ENCODE assay signal across 22 mouse cellular contexts in genomic region chr17:79511218-79511617, GRCm38 (mm10).
DNase-seq lines count a peak whose midpoint lies in the region.
"Had no signal": no experiment of that assay in that cellular context is flagged by ENCODE, and none has a peak within 500 bp of the region (broad histone marks: within the 10 kb centered on the region; RNA-seq: fewer than 3 reads in every experiment).

No protein-coding gene starts in this region.

- H3K27me3 ChIP-seq in heart, embryonic 10.5 days (ENCODE audit: insufficient read depth, poor library complexity, severe bottlenecking) = no peaks in the 10 kb centered on the region
- H3K27me3 ChIP-seq: embryonic facial prominence, embryonic 15.5 days; heart, embryonic 15.5 days; intestine, embryonic 15.5 days had no signal

- peaks cover 24% of the 10 kb centered on the region for H3K4me1 ChIP-seq in heart, embryonic 10.5 days
- H3K4me1 ChIP-seq: forebrain, embryonic 10.5 days; hindbrain, embryonic 10.5 days; intestine, embryonic 15.5 days had no signal

- DNase-seq in adrenal gland, postnatal 10 days = peak; percentile 12
- no peak for DNase-seq in adrenal gland, postnatal 4 days (ENCODE audit: low spot score in 2 of 2)
- DNase-seq in heart, embryonic 10.5 days (ENCODE audit: low spot score) = peak; percentile 68
- DNase-seq in heart, postnatal 10 days = no peak
- peak; percentile 52 for DNase-seq in adipocyte (ENCODE audit: low spot score)
- DNase-seq in skeletal muscle tissue, adult 2 months (ENCODE audit: low read depth, low spot score) = peak; percentile 19
- DNase-seq in ovary, postnatal 14 days (ENCODE audit: low spot score) = no peak
- DNase-seq: B cell, adult 2 months; cerebellum, adult 18-20 months; cerebellum, adult 9-11 months; cerebellum, postnatal 36 days; embryo, embryonic 11 days; gastrocnemius, adult 2 months; gastrocnemius, postnatal 25 days had no signal

- H3K9me3 ChIP-seq in heart, embryonic 10.5 days = no peaks in the 10 kb centered on the region
- H3K9me3 ChIP-seq: embryonic facial prominence, embryonic 15.5 days; forebrain, embryonic 10.5 days; heart, embryonic 15.5 days; hindbrain, embryonic 10.5 days; intestine, embryonic 15.5 days had no signal

- intact Hi-C loops in heart, postnatal 10 days (cut with DNase I) = no loop called here

- H3K36me3 ChIP-seq in heart, embryonic 10.5 days = no peaks in the 10 kb centered on the region
- H3K36me3 ChIP-seq: embryonic facial prominence, embryonic 15.5 days; forebrain, embryonic 10.5 days; G1E; heart, embryonic 15.5 days; hindbrain, embryonic 10.5 days; intestine, embryonic 15.5 days had no signal

- WGBS in heart, embryonic 10.5 days = 85% methylated on average over 9 of the region's 9 CpGs

- H3K27ac ChIP-seq in heart, embryonic 10.5 days = no peak overlapping the region
- H3K27ac ChIP-seq: embryonic facial prominence, embryonic 15.5 days; forebrain, embryonic 10.5 days; gastrocnemius, adult 2 months; heart, embryonic 15.5 days; hindbrain, embryonic 10.5 days; hindbrain, embryonic 14.5 days; intestine, embryonic 15.5 days had no signal

- H3K4me3 ChIP-seq in heart, embryonic 10.5 days = no peak overlapping the region
- H3K4me3 ChIP-seq: embryonic facial prominence, embryonic 15.5 days; erythroblast, embryonic 14.5 days; forebrain, embryonic 10.5 days; gastrocnemius, adult 2 months; heart, embryonic 15.5 days; hindbrain, embryonic 10.5 days; intestine, embryonic 15.5 days had no signal

Comparison
In these comparisons a context has a peak if more than half of its experiments do, and no peak if none do; other contexts are left out.
1. DNase-seq: peak in adrenal gland, postnatal 10 days (single experiment), heart, embryonic 10.5 days (single experiment), adipocyte (single experiment) and skeletal muscle tissue, adult 2 months (single experiment); none in adrenal gland, postnatal 4 days (0 of 2), heart, postnatal 10 days (0 of 2) and ovary, postnatal 14 days (single experiment).